Mouse (Mus musculus) c-Kit-negative CD71-positive TER-119-positive erythroid progenitor cells, embryonic 14.5 days (primary cell): ENCODE data around the gene Tbc1d8.

Source experiments
- DNase-seq: peaks from one replicate; pipeline ENCODE4 v3.0.0-alpha.2; 2013; ENCODE audit warnings: low read depth, low spot score

Gene Tbc1d8

DNA sequence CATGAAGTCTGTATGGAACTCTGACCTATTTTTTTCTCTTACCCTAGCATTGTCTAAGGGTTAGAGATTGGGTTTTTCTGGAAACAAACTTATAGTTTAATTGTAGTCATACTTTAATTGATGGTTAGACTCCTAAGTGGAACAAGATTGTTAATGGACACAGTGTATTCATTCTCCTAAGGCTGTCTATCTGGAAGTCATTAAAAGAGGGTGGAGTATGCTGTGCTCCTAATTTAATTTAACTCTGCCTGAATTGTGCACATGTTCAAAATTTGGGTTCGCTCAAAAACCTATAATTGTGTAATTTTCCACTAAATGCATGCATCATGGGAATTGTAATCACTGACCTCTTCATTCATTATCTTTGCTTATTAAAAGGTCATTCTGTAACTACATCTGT lies 113.0 kb downstream of the Tbc1d8 start:
- no peak for DNase-seq

DNA sequence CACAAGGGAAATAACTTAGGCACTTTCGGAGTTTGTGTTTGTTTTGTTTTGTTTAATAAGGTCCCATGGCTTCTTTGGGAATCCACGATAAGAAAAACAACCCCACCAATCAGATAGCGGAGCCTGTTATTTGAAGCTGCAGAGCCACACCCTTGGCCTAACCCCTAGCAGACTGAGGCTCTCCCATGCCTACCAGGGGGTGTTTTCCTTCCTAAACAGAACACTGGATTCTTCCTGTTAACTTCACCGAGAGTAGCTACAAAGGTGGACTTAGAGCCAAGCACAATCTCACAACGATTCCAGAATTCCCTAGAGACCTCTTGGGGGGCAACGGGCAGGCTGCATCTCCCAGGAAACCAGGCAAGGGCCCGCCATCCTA lies 116.1 kb downstream of the Tbc1d8 start:
- no peak for DNase-seq

DNA sequence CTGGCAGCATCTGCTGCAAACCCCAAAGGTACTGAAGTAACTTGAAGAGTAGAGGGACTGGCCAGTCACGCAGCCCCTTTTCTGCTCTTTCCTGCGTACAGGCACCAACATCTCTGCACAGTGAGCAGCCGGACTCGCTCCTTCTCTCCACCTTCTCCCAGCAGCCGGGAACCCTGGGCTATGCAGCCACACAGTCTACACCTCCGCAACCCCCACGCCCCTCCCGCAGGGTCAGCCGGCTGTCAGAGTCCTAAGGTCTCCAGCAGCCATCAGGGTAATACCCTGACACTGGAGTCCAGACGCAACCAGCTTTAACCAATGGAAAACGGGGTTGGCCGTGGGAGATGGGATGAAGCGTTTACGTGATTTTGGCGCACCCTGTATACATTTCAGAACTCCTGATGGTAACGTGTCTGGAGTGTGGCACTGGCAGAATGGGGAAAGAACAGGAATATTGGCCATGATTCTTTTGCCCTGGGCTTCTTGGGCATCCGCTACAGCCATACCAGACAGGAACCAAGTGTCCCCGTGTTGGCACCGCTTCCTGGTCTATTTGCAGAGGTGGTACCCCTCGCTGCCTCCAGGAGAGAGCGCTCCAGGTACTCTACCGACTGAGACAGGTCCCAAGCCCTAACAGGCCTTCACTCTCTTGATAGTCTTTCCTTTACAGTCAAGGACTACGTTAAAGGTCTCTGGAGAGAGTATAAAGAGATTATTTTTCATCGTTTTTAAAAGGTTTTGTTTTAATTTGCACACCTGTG lies 116.6 kb downstream of the Tbc1d8 start:
- DNase-seq = no peak

DNA sequence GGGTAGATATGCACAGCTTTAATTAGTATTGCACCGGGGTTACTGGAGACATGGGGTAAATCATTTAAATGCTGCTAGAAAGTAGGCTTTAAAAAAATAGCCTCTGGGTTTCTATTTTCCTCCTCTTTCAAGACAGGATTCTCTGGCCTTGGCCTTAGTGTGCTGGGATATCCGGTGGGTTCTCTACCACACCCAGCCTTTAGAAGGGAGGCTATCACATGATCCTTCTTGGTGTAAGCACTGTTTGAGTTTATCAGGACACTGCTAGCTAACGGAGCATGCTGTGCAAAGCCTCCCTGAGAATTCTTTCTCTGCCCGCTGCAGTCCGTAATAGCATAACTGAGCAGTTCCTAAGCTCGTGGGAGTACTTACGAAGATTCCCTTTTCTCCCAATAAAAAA lies 129.1 kb downstream of the Tbc1d8 start:
- DNase-seq = no peak

DNA sequence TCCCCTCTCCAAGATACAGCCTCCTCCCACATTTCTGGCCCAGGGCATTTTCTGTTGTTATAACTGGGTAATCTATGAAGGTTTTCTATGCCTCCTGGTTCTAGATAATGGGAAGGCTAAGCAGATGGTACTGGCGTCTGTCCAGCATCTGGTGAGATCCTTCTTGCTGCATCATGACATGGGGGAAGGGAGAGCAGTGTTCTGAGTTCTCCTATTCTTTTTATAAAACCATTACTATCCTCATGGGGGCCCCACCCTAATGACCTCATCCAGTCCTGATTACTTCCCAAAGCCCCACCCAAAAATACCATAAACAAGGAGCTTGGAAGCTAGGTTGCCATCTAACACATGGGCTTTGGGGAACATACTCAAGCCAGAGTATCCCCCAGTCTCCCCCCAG lies 129.6 kb downstream of the Tbc1d8 start:
- DNase-seq = no peak

DNA sequence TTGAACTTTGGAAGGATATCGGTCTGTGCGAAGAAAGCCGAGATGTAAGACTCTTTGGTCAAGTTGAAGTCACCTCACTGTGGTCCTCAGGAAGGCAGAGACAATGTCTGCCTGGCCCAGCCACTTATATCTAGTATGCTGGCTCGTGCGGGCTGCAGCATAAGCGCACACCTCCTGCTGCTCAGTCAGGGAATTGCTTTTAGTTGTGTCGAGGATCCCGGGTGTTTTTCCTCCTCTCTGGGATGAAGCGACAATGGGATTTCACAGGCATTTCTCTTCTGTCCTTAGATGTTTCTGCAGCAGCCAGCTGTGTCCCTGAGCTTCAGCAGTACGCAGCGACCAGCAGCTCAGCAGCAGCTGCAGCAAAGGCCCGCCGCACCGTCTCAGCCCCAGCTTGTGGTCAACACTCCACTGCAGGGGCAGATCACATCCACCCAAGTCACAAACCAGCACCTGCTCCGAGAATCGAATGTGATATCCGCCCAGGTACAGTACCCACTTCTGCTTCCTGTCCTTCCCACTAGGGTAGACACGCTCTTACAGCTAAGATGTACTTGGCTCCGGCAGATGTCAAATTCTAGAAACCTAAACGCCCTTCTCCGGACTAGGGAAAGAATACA lies 133.5 kb downstream of the Tbc1d8 start:
- no peak for DNase-seq

DNA sequence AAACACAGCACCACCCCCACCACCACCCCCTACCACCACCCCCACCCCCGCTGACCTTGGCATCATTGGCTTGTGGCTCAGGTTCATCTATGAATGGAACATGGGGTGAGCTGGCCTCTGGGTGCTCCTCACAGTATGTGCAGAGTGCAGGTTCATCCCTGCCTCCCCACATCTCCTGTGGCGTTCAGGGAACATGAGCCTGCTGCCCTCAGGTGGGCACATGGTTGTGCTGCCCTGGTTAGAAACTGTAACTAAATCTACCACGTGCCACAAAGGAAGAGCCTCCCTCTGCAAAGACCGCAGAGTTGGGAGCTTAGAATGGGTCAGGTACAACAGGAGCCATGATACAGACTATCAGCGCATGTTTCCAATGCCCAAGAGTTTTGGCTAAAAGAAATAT lies 135.3 kb downstream of the Tbc1d8 start:
- no peak for DNase-seq

DNA sequence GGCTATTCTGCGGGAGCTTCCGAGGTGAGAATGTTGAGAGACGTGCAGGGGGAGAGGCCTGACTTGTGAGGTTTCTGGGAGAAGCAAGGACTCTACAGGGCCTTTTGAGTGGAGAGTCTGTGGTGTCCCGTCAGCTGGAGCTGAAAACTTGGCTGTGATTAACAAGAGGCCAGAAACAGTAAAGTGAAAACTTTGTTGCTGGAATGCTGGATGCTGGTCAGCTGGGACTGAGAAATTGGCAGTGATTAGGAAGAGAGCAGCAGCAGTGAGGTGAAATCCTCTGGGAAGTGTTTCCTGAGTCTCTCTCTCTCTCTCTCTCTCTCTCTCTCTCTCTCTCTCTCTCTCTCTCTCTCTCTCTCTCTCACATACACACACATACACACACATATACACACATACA lies 136.7 kb downstream of the Tbc1d8 start:
- no peak for DNase-seq

DNA sequence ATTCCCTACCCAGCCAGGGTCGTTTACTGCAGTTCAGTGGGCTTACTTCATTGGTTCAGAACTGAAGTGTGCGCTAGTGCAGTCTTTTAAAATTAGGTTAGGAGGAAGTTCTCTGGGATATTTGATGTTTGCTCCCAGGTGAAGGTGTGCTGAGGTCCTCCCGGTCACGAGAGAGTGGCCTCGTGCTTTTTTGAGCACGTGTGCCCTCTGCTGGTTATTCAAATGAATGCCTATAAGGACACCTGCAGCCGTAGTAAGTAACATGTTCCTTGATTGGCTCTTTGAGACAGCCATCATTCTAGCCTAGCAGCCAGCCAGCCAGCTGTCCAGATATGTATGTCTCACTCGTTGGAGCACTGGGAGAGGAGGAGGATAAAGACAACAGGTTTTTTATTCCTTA lies 137.9 kb downstream of the Tbc1d8 start:
- no peak for DNase-seq

DNA sequence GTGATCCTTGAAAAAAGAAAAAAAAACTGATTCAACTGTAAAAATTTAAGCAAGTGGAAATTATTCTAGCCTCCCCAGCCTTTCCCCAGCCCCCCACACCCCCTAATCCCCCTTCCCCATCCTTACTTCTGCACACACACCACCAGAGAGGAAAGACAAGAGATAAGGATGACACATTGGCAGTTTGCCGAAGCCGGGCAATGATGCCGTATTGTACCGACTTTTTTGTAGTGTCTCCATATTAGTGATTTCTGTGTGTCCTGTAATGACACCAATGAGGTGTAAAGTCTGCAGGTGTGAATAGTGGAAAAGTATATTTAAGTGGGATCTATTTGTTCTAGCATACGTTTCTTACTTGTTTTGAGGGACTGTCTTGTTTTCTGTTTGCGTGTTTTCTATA lies 138.4 kb downstream of the Tbc1d8 start:
- DNase-seq = no peak

DNA sequence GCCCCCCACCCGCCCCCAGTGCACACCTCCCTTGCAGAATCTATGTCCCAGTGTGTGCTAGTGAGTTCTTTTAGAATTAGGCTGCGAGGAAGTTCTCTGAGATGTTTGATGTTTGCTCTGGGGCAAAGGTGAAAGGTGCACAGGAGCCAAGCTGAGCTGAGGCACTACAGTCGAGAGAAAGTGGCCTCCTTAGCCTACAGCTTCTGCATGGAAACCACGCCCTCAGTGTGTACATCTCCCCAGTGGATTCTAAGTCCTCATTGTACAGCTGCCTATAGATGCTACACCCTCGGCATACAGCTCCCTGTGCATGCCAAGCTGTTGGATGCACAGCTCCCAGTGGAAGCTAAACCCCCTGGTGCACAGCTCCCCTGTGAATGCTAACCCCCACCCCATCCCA lies 139.1 kb downstream of the Tbc1d8 start:
- no peak for DNase-seq

DNA sequence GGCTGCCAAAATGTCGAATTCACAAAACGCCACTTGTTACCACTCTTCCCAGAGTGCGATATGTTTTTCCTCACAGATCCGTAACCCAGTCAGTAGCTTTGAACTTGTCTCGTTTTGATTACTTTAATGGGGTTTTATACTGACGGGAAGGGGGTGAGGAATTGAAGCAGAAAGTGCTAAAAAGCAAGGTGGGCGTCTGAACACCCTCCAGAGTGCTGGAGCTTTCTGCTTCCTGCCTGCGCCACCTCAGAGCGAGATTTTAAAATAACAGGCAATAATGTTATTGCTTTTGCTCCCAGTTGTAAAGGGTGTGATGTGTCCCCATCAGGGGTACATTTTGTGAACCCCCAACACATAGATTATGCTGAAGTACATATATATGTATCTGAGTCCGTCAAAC lies 139.7 kb downstream of the Tbc1d8 start:
- no peak for DNase-seq

DNA sequence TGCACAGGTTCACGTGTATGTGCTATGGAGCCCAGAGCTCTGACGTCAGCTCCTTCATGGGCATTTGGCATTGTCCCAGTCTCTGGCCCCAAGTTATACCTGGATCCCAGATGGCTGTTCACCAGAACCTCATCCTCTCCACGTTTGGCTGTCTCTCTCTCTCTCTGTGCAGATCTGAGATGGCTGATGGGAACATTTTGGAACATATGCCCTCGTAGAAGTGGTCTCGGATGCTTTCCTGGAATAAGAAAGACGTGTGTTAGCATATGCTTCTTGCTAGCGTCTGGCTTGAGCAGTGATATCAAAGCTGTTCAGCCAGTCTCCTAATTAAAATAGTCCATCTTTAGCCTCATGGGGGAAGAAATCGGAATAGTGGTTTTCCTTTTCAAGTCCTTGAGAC lies 141.8 kb downstream of the Tbc1d8 start:
- no peak for DNase-seq

DNA sequence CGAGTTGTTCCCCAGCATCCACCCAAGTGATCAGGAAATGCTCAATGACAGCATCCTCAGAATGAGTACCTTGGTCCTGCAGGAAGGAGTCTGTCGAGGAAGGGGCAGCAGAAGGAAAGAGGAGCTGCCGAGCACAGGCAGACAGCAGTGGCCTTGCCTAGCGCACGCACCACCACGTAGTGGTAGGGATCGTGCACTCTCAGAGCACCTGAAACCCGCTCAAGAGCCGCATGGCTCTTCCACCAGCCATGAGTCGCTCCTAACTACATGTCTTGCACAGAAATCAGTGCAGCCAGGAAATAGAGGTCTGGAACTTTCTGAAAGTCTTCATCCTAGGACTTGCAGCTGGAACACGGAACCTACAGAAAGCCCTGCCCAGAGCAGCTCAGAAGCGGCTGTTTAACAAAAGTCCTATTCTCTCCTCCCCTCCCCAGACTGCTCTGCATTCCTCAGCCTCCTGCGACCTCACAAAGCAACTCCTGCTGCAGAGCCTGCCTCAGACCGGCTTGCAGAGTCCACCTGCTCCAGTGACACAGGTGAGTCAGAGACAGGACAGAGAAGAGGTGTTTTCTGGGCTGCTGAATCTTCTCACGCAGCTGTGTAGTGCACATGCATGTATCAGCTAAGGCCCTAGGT lies 142.9 kb downstream of the Tbc1d8 start:
- DNase-seq = no peak

DNA sequence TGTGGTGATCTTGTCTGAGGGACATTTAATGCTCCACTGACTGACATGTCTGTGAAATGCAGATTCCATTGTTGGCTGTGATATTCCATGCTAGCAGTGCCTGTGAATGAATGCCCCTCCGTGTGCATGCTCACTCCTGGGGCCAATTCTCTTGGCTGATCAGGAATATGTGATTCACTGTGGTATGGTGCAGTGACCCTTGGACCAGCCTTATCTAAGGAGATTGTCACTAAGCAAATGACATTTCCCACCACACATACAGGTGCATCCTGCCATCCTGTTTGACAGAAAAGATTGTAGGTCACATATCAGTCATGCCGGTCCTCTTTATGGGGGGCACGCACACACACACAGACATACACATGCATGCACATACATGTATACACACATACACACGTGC lies 146.1 kb downstream of the Tbc1d8 start:
- DNase-seq = no peak

DNA sequence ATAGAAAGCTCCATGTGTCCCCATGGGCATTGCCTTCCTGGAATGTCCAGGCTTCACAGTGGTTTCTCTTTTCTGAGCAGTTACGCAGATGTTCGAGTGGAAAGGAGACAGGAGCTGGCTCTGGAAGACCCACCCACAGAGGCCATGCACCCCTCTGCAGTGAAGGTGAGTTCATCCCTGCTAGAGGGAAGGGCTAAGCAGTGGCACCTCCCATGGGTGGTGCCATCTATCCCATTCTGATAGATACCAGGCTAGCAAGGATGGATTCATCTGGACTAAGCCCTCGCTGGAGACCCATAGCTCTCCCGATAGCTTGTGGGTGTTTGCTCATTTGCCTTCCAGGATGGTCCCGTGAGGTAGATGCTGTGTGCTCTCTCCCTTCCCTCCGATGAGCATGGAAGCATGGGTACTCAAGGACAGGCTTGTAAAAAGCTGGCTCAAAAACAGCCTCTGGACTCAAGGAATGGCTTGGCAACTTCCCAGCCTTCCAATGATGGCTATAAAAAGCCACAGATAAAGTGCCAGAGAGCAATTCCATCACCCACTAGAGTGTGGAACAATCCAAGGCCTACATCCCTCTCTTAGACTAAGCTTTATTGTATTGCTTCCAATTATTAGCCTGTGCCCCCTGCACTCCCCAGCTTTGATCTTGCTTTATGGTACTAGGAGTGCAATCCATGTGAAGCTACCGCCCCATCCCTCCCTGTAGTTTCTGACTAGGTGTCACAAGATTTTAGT lies 147.5 kb downstream of the Tbc1d8 start:
- DNase-seq = no peak

DNA sequence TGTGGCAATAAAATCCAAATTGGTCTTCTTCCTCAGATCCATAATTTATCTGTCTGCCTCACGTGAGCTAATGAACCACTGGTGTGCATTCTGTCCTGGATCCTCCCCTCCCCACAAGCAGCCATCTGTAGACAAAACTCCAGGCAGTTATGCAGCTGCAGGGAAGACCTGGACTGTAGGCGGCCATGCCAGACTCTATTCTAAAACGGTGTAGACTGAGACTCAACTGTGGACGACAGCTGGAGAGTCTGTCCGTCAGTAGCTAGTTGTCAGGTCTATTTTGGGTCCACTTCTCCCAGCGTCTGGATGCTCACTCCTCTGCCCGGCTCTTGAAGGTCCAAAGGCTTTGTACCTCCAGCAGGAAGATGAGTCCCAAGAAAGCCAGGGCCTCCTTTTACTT lies 151.0 kb downstream of the Tbc1d8 start:
- DNase-seq = no peak

DNA sequence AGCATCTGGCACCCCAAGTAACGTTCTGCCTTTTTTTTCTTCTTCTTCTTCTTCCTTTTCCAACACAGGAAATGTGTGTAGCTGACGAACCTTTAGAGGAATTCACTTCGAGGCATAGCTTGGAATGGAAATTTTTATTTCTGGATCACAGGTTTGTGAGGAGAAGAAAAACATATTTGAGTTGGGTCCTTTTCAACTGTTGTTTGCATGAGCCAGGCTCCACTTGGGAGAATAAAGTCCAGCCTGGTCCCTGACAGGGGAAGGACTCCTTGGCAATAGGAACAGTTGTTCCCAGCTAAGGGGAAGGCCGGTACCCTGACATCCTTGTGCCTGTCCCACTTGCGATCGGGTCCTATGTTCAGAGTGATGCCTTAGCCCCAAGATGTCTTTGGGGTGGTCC lies 153.3 kb downstream of the Tbc1d8 start:
- DNase-seq = no peak

DNA sequence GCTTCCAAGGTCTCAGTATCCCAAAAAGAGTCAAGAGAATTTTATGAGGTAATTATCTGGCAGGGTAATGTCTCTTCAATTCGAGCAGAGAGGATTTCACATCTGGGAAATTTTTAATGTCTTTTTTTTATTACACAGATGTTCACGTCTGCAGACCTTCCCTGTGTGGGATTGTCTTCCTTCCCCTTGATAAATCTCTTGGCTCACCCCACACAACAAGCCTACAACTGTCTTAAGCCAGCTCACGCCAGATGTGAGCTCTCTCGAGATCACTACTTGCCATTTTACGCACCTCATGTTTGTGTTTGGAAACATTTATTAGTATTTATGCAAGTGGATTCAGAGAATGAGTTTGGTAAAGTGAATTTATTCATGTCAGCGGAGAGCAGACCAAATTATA lies 156.6 kb downstream of the Tbc1d8 start:
- no peak for DNase-seq
